Mouse (Mus musculus) MEL (cell line): ENCODE measurements at regions not wholly inside any gene's neighbourhood (a gene's known extent, or its start where the extent isn't known, plus 50 kb on each side); places are given as distances from the start of the nearest gene placed in this dataset.

ENCODE experiments used
- CHD2 ChIP-seq: IDR thresholded peaks from 2 replicates; pipeline ENCODE4 v1.6.1; 2011; ENCODE audit warnings: low read length, improper control_type of control experiment
- E2F4 ChIP-seq: IDR thresholded peaks from 2 replicates; pipeline ENCODE4 v1.6.1; 2011; ENCODE audit warnings: low read depth, low read length, improper control_type of control experiment, borderline replicate concordance

- TF ChIP-seq CHD2 (no peak), E2F4 (no peak)
These were observed 185.7 kb downstream of the Hace1 start for GRCm38 (mm10) chr10:45763160-45763955.
